Mouse (Mus musculus) CH12.LX (cell line): ENCODE results near the gene Atp9a. TPM values are rescaled to one million over a fixed set of nuclear protein-coding genes. Genes with fewer than 3 reads are reported as not detected.
A peak's percentile ranks its signal among the peaks of the same experiment; 100 is the strongest.

Source experiments
- DNase-seq: peaks from one replicate; pipeline ENCODE4 v3.0.0-alpha.2; 2013; ENCODE audit errors: extremely low read depth
- H3K27ac ChIP-seq: 2 replicates; pipeline ENCODE4 v1.5.1; 2012; ENCODE audit warnings: low read depth, mild to moderate bottlenecking, control low read depth, moderate library complexity; ENCODE audit not compliant: insufficient read depth
- H3K27me3 ChIP-seq: replicated peaks from 2 replicates; pipeline ENCODE3; 2012; ENCODE audit warnings: inconsistent platforms
- H3K36me3 ChIP-seq, 2 experiments: replicated peaks in 1 of 2; 2 replicates each; pipeline versions ENCODE3 to v1.6.1; 2012; ENCODE audit warnings: inconsistent platforms in 1 of 2, low read length in 1 of 2, mild to moderate bottlenecking in 1 of 2, mixed read lengths in 1 of 2, moderate library complexity in 1 of 2; ENCODE audit not compliant: control insufficient read depth in 1 of 2, insufficient read depth in 1 of 2
- H3K4me1 ChIP-seq, 2 experiments: 2 replicates each; pipeline ENCODE4 v1.6.1; 2012; ENCODE audit warnings: inconsistent platforms in 1 of 2, moderate library complexity in 1 of 2; ENCODE audit not compliant: insufficient read depth in 2 of 2, control insufficient read depth in 1 of 2
- H3K4me2 ChIP-seq: 2 replicates; pipeline ENCODE4 v1.6.1; 2012; ENCODE audit warnings: low read depth, mild to moderate bottlenecking, control low read depth; ENCODE audit not compliant: poor library complexity, insufficient read depth, severe bottlenecking
- H3K4me3 ChIP-seq, 3 experiments: fragments of 150-350 bp in 1 of 3; sonication (generic) in 1 of 3; replicated peaks in 1 of 3; 2 replicates each; pipeline versions ENCODE3 to v1.5.1; 2011 to 2012; ENCODE audit warnings: low read depth in 2 of 3, low read length in 2 of 3, mild to moderate bottlenecking in 2 of 3, moderate library complexity in 2 of 3, control low read depth in 1 of 3, improper control_type of control experiment in 1 of 3, inconsistent platforms in 1 of 3, mixed read lengths in 1 of 3; ENCODE audit not compliant: poor library complexity in 1 of 3
- H3K79me2 ChIP-seq: replicated peaks from 2 replicates; pipeline ENCODE4 v1.6.1; 2012; ENCODE audit warnings: mild to moderate bottlenecking, moderate library complexity; ENCODE audit not compliant: control insufficient read depth, poor library complexity, insufficient read depth, severe bottlenecking; ENCODE audit errors: extremely low read depth
- H3K9ac ChIP-seq: 2 replicates; pipeline ENCODE4 v1.6.1; 2012; ENCODE audit warnings: low read depth, mild to moderate bottlenecking, control low read depth, moderate library complexity; ENCODE audit not compliant: insufficient read depth
- H3K9me3 ChIP-seq: replicated peaks from 2 replicates; pipeline ENCODE3; 2012; ENCODE audit warnings: low read length, inconsistent platforms, mixed read lengths
- CHD2 ChIP-seq: IDR thresholded peaks from 2 replicates; pipeline ENCODE4 v1.6.1; 2011; ENCODE audit warnings: low read length, improper control_type of control experiment
- CTCF ChIP-seq, 2 experiments: IDR thresholded peaks in 1 of 2; conservative IDR thresholded peaks in 1 of 2; 2 replicates each; pipeline ENCODE4 v1.5.1; 2011 to 2012; ENCODE audit warnings: low read depth in 2 of 2, low read length in 2 of 2, improper control_type of control experiment in 1 of 2, inconsistent platforms in 1 of 2, mild to moderate bottlenecking in 1 of 2, moderate library complexity in 1 of 2
- ELF1 ChIP-seq: IDR thresholded peaks from 2 replicates; pipeline ENCODE4 v1.6.1; 2014; ENCODE audit warnings: low read depth, mild to moderate bottlenecking, inconsistent platforms, low read length, improper control_type of control experiment
- ETS1 ChIP-seq: conservative IDR thresholded peaks from 2 replicates; pipeline ENCODE4 v1.6.1; 2012; ENCODE audit warnings: low read depth, mild to moderate bottlenecking, inconsistent platforms, low read length, improper control_type of control experiment, moderate library complexity
- GABPA ChIP-seq: IDR thresholded peaks from 2 replicates; pipeline ENCODE4 v1.6.1; 2012; ENCODE audit warnings: low read depth, low read length, improper control_type of control experiment, inconsistent platforms; ENCODE audit not compliant: insufficient replicate concordance
- HCFC1 ChIP-seq: IDR thresholded peaks from 2 replicates; pipeline ENCODE4 v1.6.1; 2012; ENCODE audit warnings: low read depth, mild to moderate bottlenecking, inconsistent platforms, low read length, improper control_type of control experiment
- JUND ChIP-seq: conservative IDR thresholded peaks from 2 replicates; pipeline ENCODE4 v1.6.1; 2011; ENCODE audit warnings: low read depth, low read length, improper control_type of control experiment
- MAZ ChIP-seq: IDR thresholded peaks from 2 replicates; pipeline ENCODE4 v1.6.1; 2012; ENCODE audit warnings: low read depth, mild to moderate bottlenecking, inconsistent platforms, low read length, improper control_type of control experiment, moderate library complexity
- MXI1 ChIP-seq: IDR thresholded peaks from 2 replicates; pipeline ENCODE4 v1.6.1; 2011; ENCODE audit warnings: mild to moderate bottlenecking, low read depth, low read length, improper control_type of control experiment
- NELFE ChIP-seq: IDR thresholded peaks from 2 replicates; pipeline ENCODE4 v1.6.1; 2011; ENCODE audit warnings: low read depth, low read length, improper control_type of control experiment
- POLR2A ChIP-seq: IDR thresholded peaks from 2 replicates; pipeline ENCODE4 v1.6.1; 2011; ENCODE audit warnings: low read depth, mild to moderate bottlenecking, improper control_type of control experiment, low read length
- POLR2AphosphoS2 ChIP-seq: IDR thresholded peaks from 2 replicates; pipeline ENCODE4 v1.6.1; 2011; ENCODE audit warnings: low read depth, low read length, improper control_type of control experiment
- TBP ChIP-seq: conservative IDR thresholded peaks from 2 replicates; pipeline ENCODE4 v1.6.1; 2011; ENCODE audit warnings: low read depth, low read length, improper control_type of control experiment
- TCF12 ChIP-seq: IDR thresholded peaks from 2 replicates; pipeline ENCODE4 v1.6.1; 2014; ENCODE audit warnings: low read depth, mild to moderate bottlenecking, inconsistent platforms, low read length, improper control_type of control experiment
- USF1 ChIP-seq: IDR thresholded peaks from 2 replicates; pipeline ENCODE4 v1.6.1; 2014; ENCODE audit warnings: low read depth, mild to moderate bottlenecking, inconsistent platforms, low read length, improper control_type of control experiment
- ZC3H11A ChIP-seq: IDR thresholded peaks from 2 replicates; pipeline ENCODE4 v1.6.1; 2012; ENCODE audit warnings: low read depth, mild to moderate bottlenecking, inconsistent platforms, low read length, improper control_type of control experiment
- ZMIZ1 ChIP-seq: IDR thresholded peaks from 2 replicates; pipeline ENCODE4 v1.6.1; 2012; ENCODE audit warnings: low read depth, mild to moderate bottlenecking, inconsistent platforms, low read length, improper control_type of control experiment
- dilution Hi-C: fragments of 300-500 bp; cut with MboI; formaldehyde crosslinking; loops from 2 replicates; pipeline ENCODE4 v1.14.3; 2020; ENCODE audit warnings: low sequenced_read_pairs; ENCODE audit not compliant: extremely low pct_unique_long_range_greater_than_20kb, extremely low pct_ligation_motif_present
- in situ Hi-C: fragments of 300-500 bp; cut with MboI; formaldehyde crosslinking; loops from 3 replicates; pipeline ENCODE4 v1.14.3; 2019; ENCODE audit warnings: low sequenced_read_pairs, low pct_ligation_motif_present, low pct_unique_long_range_greater_than_20kb, mixed read lengths
- polyA plus RNA-seq: library from polyadenylated mRNA; unstranded; fragments of >175 nt; gene quantifications from 2 replicates; pipeline ENCODE4 v1.2.1, GENCODE M21; 2012; ENCODE audit warnings: low read depth; ENCODE audit not compliant: insufficient read length
- total RNA-seq, 2 experiments: library from RNA; depleted of rRNA; stranded (reverse); fragments of 300-350 nt in 1 of 2; fragments of >200 nt in 1 of 2; gene quantifications; 2 replicates each; pipeline ENCODE4 v1.2.3; 2012 to 2014

Atp9a gene
- total and polyA plus RNA-seq, 3 experiments = 18.9 to 43.7 (median 40.1) TPM

DNA sequence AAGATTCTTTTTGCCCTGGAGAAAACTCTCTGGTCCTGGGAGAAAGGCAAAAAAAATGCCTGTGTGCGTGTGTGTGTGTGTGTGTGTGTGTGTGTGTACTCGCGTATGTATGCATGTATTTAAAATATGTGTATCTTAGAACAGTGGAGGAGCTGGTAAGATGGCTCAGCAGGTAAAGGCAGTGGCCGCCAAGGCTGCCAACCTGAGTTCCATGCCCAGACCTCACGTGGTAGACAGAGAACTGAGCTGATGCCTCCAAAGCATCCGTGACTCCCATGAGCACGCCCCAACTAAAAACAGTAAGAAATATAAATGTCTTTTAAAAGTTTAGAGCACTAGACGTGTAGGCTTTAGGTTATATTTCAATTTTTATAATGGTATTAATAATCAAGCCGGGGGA lies 70.5 kb downstream of the Atp9a start:
- no peak overlapping the region for H3K9ac ChIP-seq
- in situ Hi-C loops = no loop called here
- H3K4me1 ChIP-seq = peaks cover 0 to 8% of the 10 kb centered on the region in 2 experiments; a peak in 2 of 4 replicates
- H3K4me3 ChIP-seq = no peak overlapping the region
- no peak for TF ChIP-seq ZMIZ1
- TF ChIP-seq, all 38 proteins: peak for 0
- Histone ChIP-seq H3K27ac (no peak overlapping the region), H3K79me2 (no peaks in the 10 kb centered on the region), H3K4me2 (no peak overlapping the region), H3K9me3 (no peaks in the 10 kb centered on the region), H3K36me3 (peaks cover 0 to 11% of the 10 kb centered on the region in 2 experiments), H3K27me3 (peaks cover 11% of the 10 kb centered on the region)
- dilution Hi-C loops = no loop called here
- DNase-seq = no peak

DNA sequence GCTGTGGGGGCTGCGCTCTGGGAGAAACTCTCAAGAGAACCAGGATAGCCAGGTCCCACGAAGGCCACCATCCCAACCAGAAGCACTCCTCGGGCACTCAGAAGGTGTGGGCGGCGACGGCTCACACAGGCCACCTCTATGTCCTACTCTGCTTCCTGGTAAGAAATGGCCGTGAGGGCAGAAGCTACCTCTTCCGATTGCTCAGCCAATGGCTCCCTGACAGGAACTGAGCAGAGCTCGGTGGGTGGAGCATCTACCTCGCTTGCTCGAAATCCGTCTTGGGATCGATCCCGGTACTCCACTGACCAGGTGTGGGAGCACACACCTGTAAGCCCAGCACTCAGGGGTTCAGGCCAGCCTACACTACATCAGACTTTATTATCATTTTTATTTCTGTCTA lies 72.0 kb downstream of the Atp9a start:
- Histone ChIP-seq H3K4me3 (peak overlapping the region; percentile 47 to 57 (median 49)), H3K9ac (no peak overlapping the region), H3K27ac (no peak overlapping the region)

GRCm38 (mm10) chr2:168669762-168670161 lies 72.4 kb downstream of the Atp9a start:
- in situ Hi-C loops (no loop called here), dilution Hi-C loops (no loop called here)
- Histone ChIP-seq H3K27me3 (peaks cover 13% of the 10 kb centered on the region), H3K4me1 (peaks cover 0 to 8% of the 10 kb centered on the region in 2 experiments; a peak in 2 of 4 replicates), H3K36me3 (peaks cover 0 to 17% of the 10 kb centered on the region in 2 experiments), H3K79me2 (no peaks in the 10 kb centered on the region), H3K27ac (no peak overlapping the region), H3K9me3 (no peaks in the 10 kb centered on the region), H3K4me2 (no peak overlapping the region), H3K4me3 (peak overlapping the region; percentile 47 to 57 (median 49)), H3K9ac (no peak overlapping the region)
- TF ChIP-seq USF1 (no peak), CHD2 (no peak), MAZ (no peak), ETS1 (no peak), NELFE (no peak), POLR2AphosphoS2 (no peak), ZC3H11A (no peak), JUND (no peak), ZMIZ1 (no peak), GABPA (no peak), MXI1 (no peak), TCF12 (no peak), POLR2A (no peak), ELF1 (no peak)
- no peak for DNase-seq

More for the DNA sequence above, 72.0 kb downstream of the Atp9a start:
- no peak overlapping the region for H3K4me2 ChIP-seq
- H3K9me3 ChIP-seq = no peaks in the 10 kb centered on the region
- dilution Hi-C loops = no loop called here
- no peaks in the 10 kb centered on the region for H3K79me2 ChIP-seq
- peaks cover 13% of the 10 kb centered on the region for H3K27me3 ChIP-seq
- peak; percentile 52 for DNase-seq
- peaks cover 0 to 17% of the 10 kb centered on the region in 2 experiments for H3K36me3 ChIP-seq
- in situ Hi-C loops = no loop called here
- TF ChIP-seq POLR2A = peak; percentile 28; the same call in 1 of the 2 replicates
- TF ChIP-seq CTCF (conservative IDR thresholded peaks at IDR 0.05 in 1 of 2, IDR thresholded peaks at IDR 0.05 in 1 of 2; ENCODE audit: low read depth in 2 of 2, low read length in 2 of 2) = no peak
- TF ChIP-seq TBP = no peak
- TF ChIP-seq HCFC1 = 0 out of 2 replicates have a peak, but pooled peaks have one; percentile 10
- peak; percentile 36; the same call in 1 of the 2 replicates for TF ChIP-seq ELF1
- TF ChIP-seq, all 38 proteins: peak for 3
- peaks cover 0 to 8% of the 10 kb centered on the region in 2 experiments; a peak in 2 of 4 replicates for H3K4me1 ChIP-seq
